15 mouse cellular contexts compared by ENCODE assay signal in genomic region chr4:104948886-104949285, GRCm38 (mm10). TPM values are rescaled to one million over a fixed set of nuclear protein-coding genes. Genes with fewer than 3 reads are reported as not detected.
DNase-seq lines count a peak whose midpoint lies in the region; ATAC-seq and TF ChIP-seq lines count a peak whose summit lies in the region.
"Had no signal": no experiment of that assay in that cellular context is flagged by ENCODE, and none has a peak within 500 bp of the region (broad histone marks: within the 10 kb centered on the region; RNA-seq: fewer than 3 reads in every experiment).

No protein-coding gene starts in this region.

- TF ChIP-seq CTCF in gastrocnemius, adult 2 months (IDR thresholded peaks at IDR 0.05) = no peak
- TF ChIP-seq CTCF in layer of hippocampus, adult 2 months (conservative IDR thresholded peaks at IDR 0.05) = no peak

- no peak overlapping the region for H3K27ac ChIP-seq in gastrocnemius, adult 2 months
- no peak overlapping the region for H3K27ac ChIP-seq in layer of hippocampus, adult 2 months
- H3K27ac ChIP-seq: embryonic facial prominence, embryonic 10.5 days; left cerebral cortex, adult 2 months; liver, embryonic 13.5 days; neural tube, embryonic 15.5 days had no signal

- peak; percentile 57 for ATAC-seq in megakaryocyte, adult 5-6 weeks (ENCODE audit: poor library complexity, severe bottlenecking)
- ATAC-seq: midbrain, embryonic 16.5 days had no signal

- peak; percentile 14 for DNase-seq in adrenal gland, adult 2 months
- DNase-seq in adrenal gland, postnatal 25 days = no peak
- peak; percentile 22 for DNase-seq in ovary, adult 18-20 months (ENCODE audit: low spot score)
- DNase-seq in ovary, postnatal 36 days (ENCODE audit: low spot score) = no peak
- peak; percentile 52 to 55 for DNase-seq in kidney, postnatal 36 days
- no peak for DNase-seq in gastrocnemius, adult 2 months
- DNase-seq in layer of hippocampus, adult 2 months (ENCODE audit: low spot score in 2 of 2) = no peak
- DNase-seq: cerebellum, adult 18-20 months; liver, embryonic 13.5 days had no signal

- no peak overlapping the region for H3K4me3 ChIP-seq in gastrocnemius, adult 2 months
- no peak overlapping the region for H3K4me3 ChIP-seq in layer of hippocampus, adult 2 months
- H3K4me3 ChIP-seq: embryonic facial prominence, embryonic 10.5 days; left cerebral cortex, adult 2 months; liver, embryonic 13.5 days; neural tube, embryonic 15.5 days had no signal

- intact Hi-C loops in gastrocnemius, adult 2 months (cut with DNase I) = no loop called here

RNA-seq across cellular contexts. Expression of gene Fyb2, which starts 35.6 kb away (rescaled TPM):
- total RNA-seq in adrenal gland, adult 2 months (2021) = under 1 TPM; 0.55 to 0.78 TPM
- not detected in 2 replicates for polyA plus RNA-seq in adrenal gland, adult 2 months (2012; rRNA removed)
- 0.67 and 0.94 TPM in 2 replicates for total RNA-seq in adrenal gland, postnatal 25 days (2021)
- 0.36 TPM in 1 of 2 replicates, not detected in the other for total RNA-seq in megakaryocyte, adult 5-6 weeks (2015)
- not detected in 2 replicates for total RNA-seq in megakaryocyte, adult 5-6 weeks (2017)
- total RNA-seq in gastrocnemius, adult 2 months (2021) = under 1 TPM; 0.08 to 0.25 TPM
- total RNA-seq in layer of hippocampus, adult 2 months (2021) = 1 to 10 TPM; 2.0 to 2.4 TPM
- polyA plus RNA-seq: heart, embryonic 14.5 days had no signal

Comparison
In these comparisons a context has a peak if more than half of its experiments do, and no peak if none do; other contexts are left out.
1. DNase-seq: peak in adrenal gland, adult 2 months (single experiment), ovary, adult 18-20 months (single experiment) and kidney, postnatal 36 days (2 of 2); none in adrenal gland, postnatal 25 days (single experiment), ovary, postnatal 36 days (single experiment), gastrocnemius, adult 2 months (single experiment) and layer of hippocampus, adult 2 months (0 of 2).